Mouse (Mus musculus): ENCODE results near the gene Mospd1.
A peak's percentile ranks its signal among the peaks of the same experiment; 100 is the strongest.

Gene Mospd1

DNA sequence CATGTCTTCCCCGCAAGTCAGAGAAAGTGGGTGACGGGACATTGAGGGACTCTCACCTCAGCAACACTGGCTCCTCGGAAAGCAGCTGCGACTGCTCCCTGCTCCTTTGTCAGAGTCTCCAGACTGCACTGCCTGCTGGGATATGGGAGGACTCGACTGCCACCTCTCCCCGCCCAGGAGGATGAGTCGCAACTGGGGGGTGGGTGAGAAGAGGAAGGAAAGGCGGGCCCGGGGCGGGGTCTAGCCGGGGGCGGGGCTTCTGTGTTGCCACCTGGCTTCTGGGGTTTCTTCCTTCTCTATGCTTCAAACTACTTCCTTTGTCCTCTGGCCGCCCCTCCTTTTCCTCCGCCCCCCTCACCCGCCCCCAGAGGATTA, at the start of gene Mospd1:
Gene Mospd1, minus strand, starts transcription at position 137 of the 375 bp plus-strand sequence.
- peak; percentile 44 to 74 for DNase-seq (ENCODE audit: low spot score in 2 of 2)

DNA sequence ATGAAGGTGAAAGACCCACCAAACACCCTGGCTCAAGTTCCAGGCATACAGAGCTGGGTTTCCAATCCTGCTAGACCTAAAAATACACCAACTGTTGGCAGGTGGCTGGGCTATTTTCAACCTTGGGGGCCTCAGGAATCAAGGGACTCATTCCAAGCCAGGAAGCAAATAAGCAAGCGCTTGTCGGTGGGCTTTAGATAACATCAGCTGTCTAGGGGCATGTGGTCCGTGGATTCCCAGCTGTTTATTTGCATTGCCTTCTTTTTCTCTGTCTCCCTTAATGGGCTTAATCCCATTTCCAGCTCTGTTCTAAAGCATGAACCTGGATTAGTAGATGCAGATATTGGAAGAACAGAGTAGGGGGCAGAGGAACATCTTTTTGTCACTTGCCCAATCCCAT, 16.1 kb upstream of the Mospd1 start:
- DNase-seq (ENCODE audit: low spot score in 2 of 2) = no peak

DNA sequence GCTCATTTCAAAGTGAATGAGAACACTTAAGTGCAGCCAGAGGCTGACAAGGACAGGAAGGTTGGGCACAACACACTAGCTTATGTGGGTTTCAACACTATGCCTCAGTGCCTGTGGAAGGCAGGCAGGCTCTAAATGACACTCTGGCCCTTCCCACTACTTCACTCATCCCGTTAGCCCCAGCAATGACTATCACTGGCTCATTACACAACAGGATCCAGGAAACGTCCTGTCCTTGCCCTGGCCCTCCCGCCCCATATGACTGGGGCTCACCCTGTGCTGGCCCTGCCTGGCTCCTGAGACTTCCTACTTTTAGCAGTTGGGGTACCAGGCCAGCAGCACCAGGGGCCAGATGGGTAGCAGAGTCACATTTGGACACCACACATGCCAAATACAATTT, 12.8 kb upstream of the Mospd1 start:
- no peak for DNase-seq (ENCODE audit: low spot score in 2 of 2)

DNA sequence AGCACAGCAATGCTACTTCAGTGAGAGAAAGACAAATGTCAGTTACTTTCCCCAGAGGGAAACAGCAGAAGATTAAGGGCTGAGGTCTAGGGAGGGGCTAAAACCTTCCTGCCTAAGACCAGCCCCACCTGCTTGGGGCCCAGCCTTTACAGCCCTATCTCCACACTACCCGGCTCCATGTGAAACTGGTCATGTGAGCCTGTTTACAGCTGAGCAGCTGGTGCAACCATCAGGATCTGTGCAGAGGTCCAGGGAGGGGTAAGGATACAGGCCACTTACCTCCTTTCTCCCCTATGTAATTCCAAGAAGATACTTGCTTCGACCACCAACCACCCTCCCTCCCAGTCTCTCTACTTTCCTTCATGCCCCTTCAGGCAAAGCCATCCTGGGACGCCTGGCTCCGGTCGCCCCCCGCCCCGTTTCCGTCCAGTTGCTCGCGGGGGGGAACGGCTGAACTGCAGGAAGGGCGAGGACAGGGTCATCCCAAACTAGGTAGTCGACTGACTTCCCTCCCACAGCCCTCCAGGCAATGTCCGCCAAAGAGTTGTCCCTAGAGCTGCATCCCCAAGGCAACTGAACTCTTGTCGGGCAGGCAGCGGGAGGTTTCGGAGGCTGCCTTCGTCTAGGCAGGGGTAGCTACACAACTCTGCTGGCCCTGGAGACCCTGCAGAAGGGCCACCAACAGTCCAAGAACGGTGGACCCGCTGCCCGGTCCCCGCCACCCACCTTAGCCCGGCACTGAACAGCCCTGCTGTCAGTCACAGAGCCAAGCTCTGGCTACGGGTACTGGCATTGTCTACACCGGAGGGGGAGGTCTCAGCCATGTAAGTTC, 552 bp downstream of the Mospd1 start:
- DNase-seq (ENCODE audit: low spot score in 2 of 2) = peak in 1 of 2 experiments; percentile 18

DNA sequence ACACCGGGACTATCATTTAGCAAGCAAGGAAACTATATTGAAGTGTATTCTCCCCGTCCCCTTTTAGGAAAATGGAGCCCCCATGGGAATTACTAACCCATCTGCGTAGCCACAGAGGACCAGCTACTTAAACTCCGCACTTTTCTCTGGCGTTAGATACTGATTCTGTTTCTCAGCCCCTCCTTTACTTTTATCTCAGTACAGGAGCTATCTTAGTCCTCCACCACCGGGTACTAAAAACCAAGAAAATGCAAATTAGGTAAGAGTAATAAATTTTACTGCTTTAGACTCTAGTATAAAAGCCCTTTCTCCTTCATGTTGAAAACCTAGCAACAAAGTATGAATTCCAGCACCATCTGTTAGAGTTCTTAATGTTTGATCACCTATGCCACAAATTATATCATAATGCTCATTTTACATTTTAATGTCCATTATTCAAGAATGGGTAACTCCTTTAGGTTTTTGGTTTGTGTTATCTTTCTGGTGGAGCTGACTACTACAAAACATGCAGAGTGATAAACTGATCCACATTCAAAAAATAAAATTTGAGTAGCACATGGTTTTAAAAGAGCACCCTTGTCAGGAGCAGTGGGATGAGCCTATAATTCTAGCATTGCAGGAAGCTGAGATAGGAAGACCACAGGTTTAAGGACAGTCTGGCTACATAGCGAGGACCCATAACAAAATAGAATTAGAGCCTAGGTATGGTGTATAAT, 5.5 kb downstream of the Mospd1 start:
- DNase-seq (ENCODE audit: low spot score in 2 of 2) = no peak

DNA sequence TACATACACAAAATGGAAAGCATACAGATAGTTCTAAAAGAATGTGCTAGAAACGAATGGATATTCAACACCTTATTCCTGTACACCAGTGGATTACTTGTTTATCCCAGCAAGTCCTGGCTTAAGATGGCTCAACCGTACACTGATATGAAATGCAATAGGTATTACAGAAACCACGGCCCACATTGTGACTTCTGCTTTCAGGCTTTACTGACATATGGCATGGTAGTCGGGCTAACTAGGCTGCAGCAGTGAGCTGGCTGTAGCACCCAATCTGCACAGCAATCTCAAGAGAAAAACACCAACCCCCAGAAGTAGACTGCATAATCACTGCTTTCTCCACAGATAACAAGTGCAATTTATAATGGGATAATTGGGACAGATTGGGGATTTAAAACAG, 21.9 kb downstream of the Mospd1 start:
- DNase-seq (ENCODE audit: low spot score in 2 of 2) = no peak

DNA sequence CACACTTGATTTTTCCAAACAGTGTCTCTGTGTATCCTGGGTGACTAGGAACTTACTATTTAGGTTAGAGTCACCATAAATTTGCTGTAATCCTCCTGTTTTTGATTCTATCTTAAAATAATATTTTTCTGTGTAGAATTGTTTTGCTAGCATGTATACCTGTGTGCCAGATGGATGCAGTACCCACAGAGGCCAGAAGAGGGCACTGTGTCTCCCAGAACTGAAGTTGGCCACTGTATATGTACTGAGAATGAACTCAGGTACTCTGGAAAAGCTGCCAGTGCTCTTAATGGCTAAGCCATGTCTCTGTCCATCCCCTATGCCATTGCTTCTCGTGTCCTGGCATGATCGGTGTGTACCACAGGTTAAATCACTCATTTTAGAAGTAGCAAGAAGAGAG, 28.8 kb downstream of the Mospd1 start:
- peak; percentile 26 to 51 for DNase-seq (ENCODE audit: low spot score in 2 of 2)

DNA sequence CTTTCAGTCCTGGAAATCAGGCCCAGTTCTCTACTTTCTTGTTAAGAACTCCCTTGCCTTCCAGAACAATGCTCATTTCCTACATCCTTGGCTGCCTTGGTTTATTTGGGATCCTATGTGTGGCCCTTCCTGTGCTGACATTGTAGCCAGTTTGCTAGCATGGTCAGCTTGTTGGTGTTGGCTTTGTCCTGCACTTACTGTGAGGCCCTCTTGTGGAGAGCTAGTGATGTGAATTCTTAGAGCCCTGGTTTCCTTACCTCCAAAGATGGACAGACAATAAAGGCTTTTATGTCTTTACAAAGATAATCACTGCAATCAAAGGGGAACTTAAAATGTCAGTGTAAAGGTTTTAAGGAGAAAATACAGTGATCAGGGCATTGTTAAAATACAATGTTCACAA, 32.9 kb downstream of the Mospd1 start:
- no peak for DNase-seq (ENCODE audit: low spot score in 2 of 2)

DNA sequence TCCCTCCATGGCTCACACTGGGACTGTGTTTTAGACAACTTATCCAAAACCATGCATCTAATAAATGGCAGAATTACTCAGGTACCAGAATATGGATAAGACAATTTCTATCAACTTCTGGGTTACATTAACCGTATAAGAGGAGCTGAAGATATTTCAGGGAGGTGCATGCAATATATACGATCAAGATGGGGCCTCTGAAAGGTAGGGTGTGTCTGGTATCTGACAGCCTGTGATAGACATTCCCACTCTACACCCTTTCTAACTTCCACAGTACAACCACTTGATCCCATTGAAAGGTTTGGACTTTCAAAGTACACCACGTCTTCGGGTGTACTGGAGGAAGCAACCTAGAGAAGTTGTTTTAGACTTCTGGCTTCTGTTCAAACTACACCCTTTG, 39.9 kb downstream of the Mospd1 start:
- DNase-seq (ENCODE audit: low spot score in 2 of 2) = no peak

DNA sequence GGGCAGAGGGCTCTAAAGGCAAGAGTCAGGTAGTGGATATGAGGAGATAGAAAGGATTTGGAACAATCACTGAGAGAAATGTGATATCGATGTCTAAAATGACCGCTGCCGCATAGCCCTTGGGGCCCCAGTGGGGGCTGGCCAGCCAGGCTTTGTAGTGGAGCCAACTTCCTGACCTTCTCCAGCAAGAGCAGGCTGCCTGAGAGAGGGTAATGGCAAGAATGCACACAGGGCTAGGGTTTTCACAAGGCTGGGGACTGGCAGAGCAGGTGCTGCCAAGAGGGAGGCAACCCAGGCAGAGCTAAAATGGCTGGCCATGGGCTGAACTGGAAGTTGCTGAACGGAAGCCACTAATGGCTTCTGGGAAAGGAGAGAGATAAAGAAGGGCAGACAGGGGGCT, 49.2 kb downstream of the Mospd1 start:
- no peak for DNase-seq (ENCODE audit: low spot score in 2 of 2)

DNA sequence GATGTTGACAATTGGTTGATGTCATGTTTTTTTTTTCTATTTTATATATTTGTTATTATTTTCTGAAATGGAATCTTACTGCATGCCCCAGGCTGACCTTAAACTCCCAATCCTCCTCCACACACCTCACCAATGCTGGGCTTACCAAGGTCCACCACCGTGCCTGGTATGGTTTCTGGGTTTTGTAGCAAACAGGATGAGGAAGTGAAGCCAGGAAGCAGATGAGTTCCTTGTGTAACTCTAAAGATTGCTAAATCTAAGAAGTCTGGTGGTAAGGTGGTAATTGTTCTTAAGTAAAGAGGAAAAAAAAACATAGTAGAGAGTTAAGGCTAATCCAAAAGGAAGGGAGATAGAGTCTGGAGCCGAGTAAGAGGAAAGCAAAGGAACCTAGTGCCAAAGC, 49.7 kb downstream of the Mospd1 start:
- DNase-seq (ENCODE audit: low spot score in 2 of 2) = no peak

Data from cerebellum, postnatal 4 days (tissue).